Mouse (Mus musculus): ENCODE results near the gene Plvap. TPM values are rescaled to one million over a fixed set of nuclear protein-coding genes. Genes with fewer than 3 reads are reported as not detected.

The Plvap gene
- total RNA-seq, 2 experiments from 2014 or later: 6.6 to 7.6 TPM

GRCm38 (mm10) chr8:71496481-71496880 lies 15.1 kb downstream of the Plvap start:
- no peak for DNase-seq (ENCODE audit: low spot score in 2 of 2)
- intact Hi-C loops (cut with DNase I): no loop called here

- intact Hi-C loops (cut with DNase I): no loop called here
- no peak for DNase-seq (ENCODE audit: low spot score in 2 of 2)
These were observed 15.7 kb downstream of the Plvap start for GRCm38 (mm10) chr8:71495811-71496210.

GRCm38 (mm10) chr8:71495039-71495438 lies 16.5 kb downstream of the Plvap start:
- DNase-seq (ENCODE audit: low spot score in 2 of 2): peak; percentile 77 to 83
- intact Hi-C loops (cut with DNase I): no loop called here

GRCm38 (mm10) chr8:71488454-71488853 lies 23.1 kb downstream of the Plvap start:
- intact Hi-C loops (cut with DNase I): no loop called here
- DNase-seq (ENCODE audit: low spot score in 2 of 2): peak; percentile 90 to 95

- DNase-seq (ENCODE audit: low spot score in 2 of 2): peak; percentile 79
- intact Hi-C loops (cut with DNase I): no loop called here
These were observed 23.7 kb downstream of the Plvap start, which contains the start of gene Gtpbp3 for GRCm38 (mm10) chr8:71487691-71488445. Gtpbp3 (plus strand) TSS chr8:71488103.

- intact Hi-C loops (cut with DNase I): no loop called here
- DNase-seq (ENCODE audit: low spot score in 2 of 2): no peak
These were observed 25.4 kb downstream of the Plvap start for GRCm38 (mm10) chr8:71486136-71486529.

GRCm38 (mm10) chr8:71485142-71486135 lies 26.1 kb downstream of the Plvap start, which contains the start of gene Ano8:
Ano8 (minus strand) TSS chr8:71485963.
- DNase-seq (ENCODE audit: low spot score in 2 of 2): peak; percentile 85 to 89
- intact Hi-C loops (cut with DNase I): no loop called here

- intact Hi-C loops (cut with DNase I): no loop called here
- DNase-seq (ENCODE audit: low spot score in 2 of 2): no peak
These were observed 26.8 kb downstream of the Plvap start for GRCm38 (mm10) chr8:71484736-71485135.

- DNase-seq (ENCODE audit: low spot score in 2 of 2): peak in 1 of 2 experiments; percentile 73
- intact Hi-C loops (cut with DNase I): no loop called here
These were observed 27.6 kb downstream of the Plvap start for GRCm38 (mm10) chr8:71483932-71484331.

- intact Hi-C loops (cut with DNase I): no loop called here
- no peak for DNase-seq (ENCODE audit: low spot score in 2 of 2)
These were observed 32.6 kb downstream of the Plvap start for GRCm38 (mm10) chr8:71478943-71479342.

GRCm38 (mm10) chr8:71477196-71477845 lies 34.2 kb downstream of the Plvap start:
- intact Hi-C loops (cut with DNase I): no loop called here
- DNase-seq (ENCODE audit: low spot score in 2 of 2): peak in 1 of 2 experiments; percentile 82

- intact Hi-C loops (cut with DNase I): no loop called here
- DNase-seq (ENCODE audit: low spot score in 2 of 2): peak; percentile 82 to 84
These were observed 35.2 kb downstream of the Plvap start for GRCm38 (mm10) chr8:71476099-71476940.

- no peak for DNase-seq (ENCODE audit: low spot score in 2 of 2)
- intact Hi-C loops (cut with DNase I): no loop called here
These were observed 35.9 kb downstream of the Plvap start for GRCm38 (mm10) chr8:71475702-71476075.

- intact Hi-C loops (cut with DNase I): no loop called here
- no peak for DNase-seq (ENCODE audit: low spot score in 2 of 2)
These were observed 36.5 kb downstream of the Plvap start for GRCm38 (mm10) chr8:71474785-71475701.

GRCm38 (mm10) chr8:71474344-71474743 lies 37.2 kb downstream of the Plvap start:
- DNase-seq (ENCODE audit: low spot score in 2 of 2): no peak
- intact Hi-C loops (cut with DNase I): no loop called here

GRCm38 (mm10) chr8:71472601-71473386 lies 38.8 kb downstream of the Plvap start:
- no peak for DNase-seq (ENCODE audit: low spot score in 2 of 2)
- intact Hi-C loops (cut with DNase I): no loop called here

GRCm38 (mm10) chr8:71471861-71472260 lies 39.7 kb downstream of the Plvap start:
- intact Hi-C loops (cut with DNase I): no loop called here
- DNase-seq (ENCODE audit: low spot score in 2 of 2): no peak
